Mouse (Mus musculus) heart, adult 9 months (tissue): ENCODE data around the gene Sema3b.

Source experiments
- DNase-seq, 2 experiments: peaks; one replicate each; pipeline ENCODE4 v3.0.0; 2022; ENCODE audit warnings: low spot score in 2 of 2

Sema3b gene

GRCm38 (mm10) chr9:107633091-107633660, 24.1 kb upstream of the Sema3b start:
- DNase-seq: peak; percentile 84 to 89

- peak; percentile 78 to 79 for DNase-seq
Observed at GRCm38 (mm10) chr9:107632478-107632877, 23.4 kb upstream of the Sema3b start.

- DNase-seq: no peak
Observed at GRCm38 (mm10) chr9:107631861-107632260, 22.8 kb upstream of the Sema3b start.

- no peak for DNase-seq
Observed at GRCm38 (mm10) chr9:107631311-107631826, 22.3 kb upstream of the Sema3b start.

- DNase-seq: no peak
Observed at GRCm38 (mm10) chr9:107630576-107630975, 21.5 kb upstream of the Sema3b start.

GRCm38 (mm10) chr9:107629901-107630425, 20.9 kb upstream of the Sema3b start:
- DNase-seq: no peak

- no peak for DNase-seq
Observed at GRCm38 (mm10) chr9:107629411-107629730, 20.3 kb upstream of the Sema3b start.

- peak; percentile 74 to 87 for DNase-seq
Observed at GRCm38 (mm10) chr9:107628721-107629410, 19.8 kb upstream of the Sema3b start.

GRCm38 (mm10) chr9:107627387-107628255, 18.6 kb upstream of the Sema3b start:
- DNase-seq: peak in 1 of 2 experiments; percentile 23

- DNase-seq: peak; percentile 71 to 80
Observed at GRCm38 (mm10) chr9:107626844-107627277, 17.8 kb upstream of the Sema3b start.

- no peak for DNase-seq
Observed at GRCm38 (mm10) chr9:107626158-107626843, 17.3 kb upstream of the Sema3b start.

GRCm38 (mm10) chr9:107625351-107626128, 16.5 kb upstream of the Sema3b start:
- no peak for DNase-seq

- no peak for DNase-seq
Observed at GRCm38 (mm10) chr9:107624951-107625350, 15.9 kb upstream of the Sema3b start.

GRCm38 (mm10) chr9:107624539-107624938, 15.5 kb upstream of the Sema3b start:
- DNase-seq: peak; percentile 77 to 88

GRCm38 (mm10) chr9:107620954-107621353, 11.9 kb upstream of the Sema3b start:
- DNase-seq: peak in 1 of 2 experiments; percentile 24

GRCm38 (mm10) chr9:107619546-107619879, 10.5 kb upstream of the Sema3b start:
- DNase-seq: no peak

GRCm38 (mm10) chr9:107618778-107619545, 9.9 kb upstream of the Sema3b start:
- DNase-seq: peak; percentile 67 to 74

- peak in 1 of 2 experiments; percentile 27 for DNase-seq
Observed at GRCm38 (mm10) chr9:107618098-107618497, 9.1 kb upstream of the Sema3b start.

- DNase-seq: no peak
Observed at GRCm38 (mm10) chr9:107617461-107617860, 8.4 kb upstream of the Sema3b start.

- peak in 1 of 2 experiments; percentile 51 for DNase-seq
Observed at GRCm38 (mm10) chr9:107615035-107615434, 6.0 kb upstream of the Sema3b start.
